8 mouse cellular contexts compared by ENCODE assay signal in the genomic region with DNA sequence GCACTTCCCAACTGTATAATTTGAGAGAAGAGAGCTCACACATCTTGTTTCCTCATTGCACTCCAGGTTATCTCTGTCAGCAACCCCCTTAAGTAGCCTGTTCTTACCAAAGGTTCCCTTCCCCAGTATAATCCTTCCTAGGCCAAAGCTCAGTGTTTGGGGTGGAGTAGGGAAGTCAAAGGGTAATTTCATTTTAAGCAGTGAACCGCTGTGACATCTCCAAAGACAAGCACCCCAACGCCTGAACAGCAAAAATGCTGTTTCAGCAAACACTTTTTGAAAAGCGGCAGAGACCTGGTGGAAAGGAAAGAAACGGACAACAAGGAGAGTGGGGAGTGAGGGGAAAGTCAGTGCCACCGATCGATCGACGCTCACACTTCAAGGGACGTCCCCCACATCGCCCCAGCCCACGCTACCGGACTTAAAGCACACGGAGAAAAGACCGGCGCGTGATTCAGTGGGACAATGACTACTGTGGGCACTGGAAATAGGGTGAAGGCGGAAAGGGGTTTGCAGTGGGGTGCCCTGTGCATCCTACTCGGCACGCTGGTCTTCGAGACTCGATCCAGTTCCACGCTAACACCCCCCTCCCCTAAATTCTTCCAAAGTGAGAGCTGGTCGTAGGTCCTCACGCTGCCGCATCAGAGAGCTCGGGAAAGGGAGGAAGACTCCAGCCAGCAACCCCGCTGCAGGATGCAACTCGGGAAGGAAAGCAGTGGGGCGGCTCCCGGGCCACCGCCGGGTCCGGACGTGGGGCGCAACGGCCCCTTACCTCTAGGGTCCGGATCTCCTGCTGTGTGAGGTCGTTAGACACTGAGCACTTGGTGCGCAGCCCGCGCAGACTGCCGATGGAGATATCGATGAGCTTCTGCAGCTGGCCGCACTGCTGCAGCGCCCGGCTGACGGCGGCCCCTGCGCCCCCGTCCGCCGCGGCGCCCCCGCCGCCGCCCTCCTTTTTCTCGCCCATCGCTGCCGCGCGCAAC. TPM values are rescaled to one million over a fixed set of nuclear protein-coding genes. Genes with fewer than 3 reads are reported as not detected.
DNase-seq lines count a peak whose midpoint lies in the region; ATAC-seq and TF ChIP-seq lines count a peak whose summit lies in the region.

No protein-coding gene starts in this region.

- ATAC-seq in Patski, result peak; percentile 48
- peak; percentile 27; the same call in 1 of the 2 replicates for ATAC-seq in embryonic facial prominence, embryonic 14.5 days (ENCODE audit: low read depth)
- peak; percentile 75 for ATAC-seq in hindbrain, embryonic 11.5 days (ENCODE audit: low FRiP score)
- peak; percentile 37 for ATAC-seq in liver, embryonic 13.5 days (ENCODE audit: low read depth)
- peak; percentile 41 for ATAC-seq in neural tube, embryonic 12.5 days (ENCODE audit: low FRiP score, low read depth)

- POLR2A ChIA-PET in Patski (lab: Charles Lee), result no interaction called here

- H3K4me3 ChIP-seq in left cerebral cortex, adult 2 months, result peak overlapping the region; percentile 96
- H3K4me3 ChIP-seq in embryonic facial prominence, embryonic 14.5 days (ENCODE audit: low read depth, low read length), result peak overlapping the region; percentile 95
- H3K4me3 ChIP-seq in hindbrain, embryonic 11.5 days (ENCODE audit: low read depth, low read length), result peak overlapping the region; percentile 73
- peak overlapping the region; percentile 84 for H3K4me3 ChIP-seq in liver, embryonic 13.5 days (replicated peaks)
- peak overlapping the region; percentile 74 for H3K4me3 ChIP-seq in neural tube, embryonic 12.5 days

- CTCF ChIA-PET in Patski (lab: Charles Lee), result no interaction called here

- no peak for TF ChIP-seq CTCF in left cerebral cortex, adult 2 months (IDR thresholded peaks at IDR 0.05)
- no peak for TF ChIP-seq CTCF in Patski (IDR thresholded peaks at IDR 0.05)

- H3K4me1 ChIP-seq in embryonic facial prominence, embryonic 14.5 days (ENCODE audit: control insufficient read depth, insufficient read depth, low read length), result peaks cover 30% of the 10 kb centered on the region
- peaks cover 3% of the 10 kb centered on the region; the same call in 1 of the 2 replicates for H3K4me1 ChIP-seq in hindbrain, embryonic 11.5 days (replicated peaks; ENCODE audit: control insufficient read depth, insufficient read depth, low read length)
- H3K4me1 ChIP-seq in liver, embryonic 13.5 days (replicated peaks), result peaks cover 52% of the 10 kb centered on the region
- H3K4me1 ChIP-seq in neural tube, embryonic 12.5 days, result peaks cover 20% of the 10 kb centered on the region

- H3K9me3 ChIP-seq in embryonic facial prominence, embryonic 14.5 days (ENCODE audit: control insufficient read depth, low read length), result no peaks in the 10 kb centered on the region
- H3K9me3 ChIP-seq in hindbrain, embryonic 11.5 days (ENCODE audit: control insufficient read depth, low read length), result no peaks in the 10 kb centered on the region
- no peaks in the 10 kb centered on the region for H3K9me3 ChIP-seq in liver, embryonic 13.5 days (replicated peaks)
- H3K9me3 ChIP-seq in neural tube, embryonic 12.5 days, result no peaks in the 10 kb centered on the region

- WGBS in embryonic facial prominence, embryonic 14.5 days, result under 1% methylated on average over 39 of the region's 62 CpGs
- WGBS in hindbrain, embryonic 11.5 days, result under 1% methylated on average over 38 of the region's 62 CpGs
- WGBS in liver, embryonic 13.5 days (ENCODE audit: insufficient replicate concordance), result under 1% methylated on average over 62 of the region's 62 CpGs
- WGBS in neural tube, embryonic 12.5 days, result under 1% methylated on average over 62 of the region's 62 CpGs

- in situ Hi-C loops in Patski (cut with MboI; ENCODE audit: low pct_unique_long_range_greater_than_20kb), result loop anchor here (5.0 kb wide), 1 partner anchor 113 kb away; no protein-coding TSS in a partner anchor

- no peaks in the 10 kb centered on the region for H3K36me3 ChIP-seq in embryonic facial prominence, embryonic 14.5 days (ENCODE audit: control insufficient read depth, insufficient read depth, low read length)
- H3K36me3 ChIP-seq in hindbrain, embryonic 11.5 days (ENCODE audit: control insufficient read depth, insufficient read depth, low read length), result no peaks in the 10 kb centered on the region
- no peaks in the 10 kb centered on the region for H3K36me3 ChIP-seq in liver, embryonic 13.5 days
- H3K36me3 ChIP-seq in neural tube, embryonic 12.5 days, result no peaks in the 10 kb centered on the region

- intact Hi-C loops in left cerebral cortex, adult 2 months (cut with DNase I), result loop anchor here (2.0 to 5.0 kb wide), 3 partner anchors 29 to 113 kb away; no protein-coding TSS in a partner anchor
- intact Hi-C loops in left cerebral cortex, postnatal 36 days (cut with DNase I), result loop anchor here (2.0 to 5.0 kb wide), 2 partner anchors 37 to 115 kb away; no protein-coding TSS in a partner anchor

- DNase-seq in left cerebral cortex, adult 2 months (ENCODE audit: extremely low spot score in 1 of 2, low spot score in 2 of 2), result no peak
- no peak for DNase-seq in left cerebral cortex, postnatal 36 days (ENCODE audit: low spot score in 2 of 2)
- no peak for DNase-seq in Patski (ENCODE audit: low read depth, low spot score)
- DNase-seq in embryonic facial prominence, embryonic 14.5 days (ENCODE audit: low spot score), result peak; percentile 43
- peak; percentile 68 for DNase-seq in hindbrain, embryonic 11.5 days (ENCODE audit: low spot score)
- no peak for DNase-seq in liver, embryonic 13.5 days
- no peak for DNase-seq in ovary, adult 18-20 months (ENCODE audit: low spot score)

- peak overlapping the region; percentile 86 for H3K9ac ChIP-seq in embryonic facial prominence, embryonic 14.5 days (ENCODE audit: low read depth, low read length)
- peak overlapping the region; percentile 81 for H3K9ac ChIP-seq in hindbrain, embryonic 11.5 days (ENCODE audit: low read depth, low read length)
- peak overlapping the region; percentile 91 for H3K9ac ChIP-seq in liver, embryonic 13.5 days
- H3K9ac ChIP-seq in neural tube, embryonic 12.5 days, result peak overlapping the region; percentile 88

- peak overlapping the region; percentile 81 for H3K27ac ChIP-seq in left cerebral cortex, adult 2 months
- H3K27ac ChIP-seq in embryonic facial prominence, embryonic 14.5 days (replicated peaks; ENCODE audit: low read depth, low read length), result peak overlapping the region; percentile 93
- H3K27ac ChIP-seq in hindbrain, embryonic 11.5 days (ENCODE audit: low read depth, low read length), result peak overlapping the region; percentile 79
- H3K27ac ChIP-seq in liver, embryonic 13.5 days, result peak overlapping the region; percentile 80; the same call in 1 of the 2 replicates
- H3K27ac ChIP-seq in neural tube, embryonic 12.5 days, result peak overlapping the region; percentile 71

- H3K4me2 ChIP-seq in embryonic facial prominence, embryonic 14.5 days (ENCODE audit: low read depth, low read length), result peak overlapping the region; percentile 87
- peak overlapping the region; percentile 76 for H3K4me2 ChIP-seq in hindbrain, embryonic 11.5 days (replicated peaks; ENCODE audit: low read depth, low read length)
- peak overlapping the region; percentile 87 for H3K4me2 ChIP-seq in liver, embryonic 13.5 days
- peak overlapping the region; percentile 76 for H3K4me2 ChIP-seq in neural tube, embryonic 12.5 days (replicated peaks)

- no peaks in the 10 kb centered on the region for H3K27me3 ChIP-seq in Patski
- no peaks in the 10 kb centered on the region for H3K27me3 ChIP-seq in embryonic facial prominence, embryonic 14.5 days (replicated peaks; ENCODE audit: control insufficient read depth, insufficient read depth, low read length)
- no peaks in the 10 kb centered on the region for H3K27me3 ChIP-seq in hindbrain, embryonic 11.5 days (ENCODE audit: control insufficient read depth, insufficient read depth, low read length)
- H3K27me3 ChIP-seq in liver, embryonic 13.5 days, result no peaks in the 10 kb centered on the region
- no peaks in the 10 kb centered on the region for H3K27me3 ChIP-seq in neural tube, embryonic 12.5 days (replicated peaks)

RNA-seq across cellular contexts. Expression of a gene that starts 0.6 kb away (rescaled TPM):
- total RNA-seq in left cerebral cortex, adult 2 months (2021), result 10 to 100 TPM; 57.2 to 59.8 TPM
- total RNA-seq in left cerebral cortex, postnatal 36 days (2021), result 10 to 100 TPM; 53.4 to 70.5 TPM
- 10.0 TPM for polyA plus RNA-seq in Patski (2021)
- 10.4 and 10.8 TPM in 2 replicates for polyA plus RNA-seq in embryonic facial prominence, embryonic 14.5 days (2014; fragmentation: Nextera tagmentation; extraction: Ambion mirVana)
- polyA plus RNA-seq in hindbrain, embryonic 11.5 days (2014; fragmentation: Nextera tagmentation; extraction: Ambion mirVana), result 3.9 and 4.3 TPM in 2 replicates
- polyA plus RNA-seq in liver, embryonic 13.5 days (2015; fragmentation: Nextera tagmentation; extraction: Ambion mirVana), result 1.8 and 2.3 TPM in 2 replicates
- polyA plus RNA-seq in neural tube, embryonic 12.5 days (2016; fragmentation: Nextera tagmentation; extraction: Ambion mirVana), result 3.7 and 5.7 TPM in 2 replicates

Comparison
In these comparisons a context has a peak if more than half of its experiments do, and no peak if none do; other contexts are left out.
1. DNase-seq: peak in embryonic facial prominence, embryonic 14.5 days (single experiment) and hindbrain, embryonic 11.5 days (single experiment); none in left cerebral cortex, adult 2 months (0 of 2), left cerebral cortex, postnatal 36 days (0 of 2), Patski (single experiment), liver, embryonic 13.5 days (single experiment) and ovary, adult 18-20 months (single experiment).
2. Peak in every context shown above with its lines, with median percentiles within 50 percentile points of each other: H3K27ac ChIP-seq, H3K4me3 ChIP-seq, ATAC-seq, H3K4me2 ChIP-seq and H3K9ac ChIP-seq.